Mouse (Mus musculus): ENCODE measurements at regions not wholly inside any gene's neighbourhood (a gene's known extent, or its start where the extent isn't known, plus 50 kb on each side); places are given as distances from the start of the nearest gene placed in this dataset.

DNA sequence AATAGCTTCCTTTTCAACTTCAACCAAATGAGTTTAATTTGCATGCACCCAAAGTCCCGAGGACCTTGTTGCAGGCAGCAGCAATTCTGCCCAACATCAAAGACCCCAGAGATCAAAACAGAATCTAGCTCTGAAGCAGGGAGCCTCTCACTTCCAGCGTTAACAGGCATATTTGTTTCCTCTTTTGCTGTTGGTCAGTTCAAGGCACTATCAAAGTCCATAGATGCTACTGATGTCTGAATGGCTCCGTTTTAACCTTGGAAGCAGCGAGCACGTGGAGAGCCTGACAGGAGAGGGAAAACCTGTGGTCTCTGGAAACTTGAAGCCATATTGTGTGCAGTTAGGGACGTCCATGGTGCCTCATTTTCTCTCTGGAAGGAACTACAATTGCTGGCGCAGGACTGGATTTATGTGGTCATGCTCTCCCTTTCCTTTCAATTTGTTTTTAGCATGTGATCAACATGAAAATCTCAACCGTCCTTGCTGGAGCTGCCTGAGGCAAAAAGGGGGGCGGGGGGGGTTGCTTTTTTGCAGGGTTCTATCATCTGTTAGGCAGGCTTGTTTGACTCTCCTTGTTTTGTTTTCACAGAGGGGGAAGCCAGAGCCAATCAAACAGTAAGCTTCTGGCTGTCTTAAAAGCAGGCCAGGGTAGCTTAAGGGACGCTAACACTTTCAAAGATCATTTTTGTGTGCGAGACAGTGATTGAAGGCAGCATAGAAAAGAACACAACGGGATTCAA lies 338.4 kb downstream of the Btg1 start:
- no peak for DNase-seq (ENCODE audit: low read depth)

DNA sequence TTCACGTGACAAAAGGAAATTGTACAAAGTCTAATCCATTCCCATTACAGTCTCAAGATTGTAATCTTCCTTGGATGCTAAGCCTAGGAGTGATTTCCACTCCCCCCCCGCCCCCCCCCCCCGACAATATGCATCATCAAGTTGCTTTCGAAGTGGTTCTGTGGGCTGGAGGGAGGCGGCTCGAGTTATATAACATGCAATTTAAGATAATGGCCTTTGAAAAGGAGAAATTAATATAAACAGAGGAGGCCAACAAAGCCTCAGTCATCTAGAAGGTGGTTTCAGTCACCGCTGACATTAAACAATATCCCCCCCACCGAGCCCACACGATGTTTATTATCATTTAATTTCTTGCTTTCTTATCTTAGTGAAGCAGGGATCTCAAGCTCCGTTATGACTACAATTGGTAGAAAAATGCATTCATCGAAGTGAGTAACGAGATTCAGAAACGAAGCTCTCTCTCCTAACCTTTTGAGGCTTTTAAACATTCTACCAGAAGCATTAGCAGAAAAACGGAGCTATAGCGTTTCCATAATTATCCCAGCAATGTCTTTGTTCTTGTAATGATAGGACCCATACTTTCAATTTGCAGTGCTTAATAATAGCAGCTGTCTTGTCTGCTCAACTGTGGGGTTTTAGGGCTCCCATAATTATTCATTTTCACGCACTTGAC lies 339.1 kb downstream of the Btg1 start:
- no peak for DNase-seq (ENCODE audit: low read depth)

DNA sequence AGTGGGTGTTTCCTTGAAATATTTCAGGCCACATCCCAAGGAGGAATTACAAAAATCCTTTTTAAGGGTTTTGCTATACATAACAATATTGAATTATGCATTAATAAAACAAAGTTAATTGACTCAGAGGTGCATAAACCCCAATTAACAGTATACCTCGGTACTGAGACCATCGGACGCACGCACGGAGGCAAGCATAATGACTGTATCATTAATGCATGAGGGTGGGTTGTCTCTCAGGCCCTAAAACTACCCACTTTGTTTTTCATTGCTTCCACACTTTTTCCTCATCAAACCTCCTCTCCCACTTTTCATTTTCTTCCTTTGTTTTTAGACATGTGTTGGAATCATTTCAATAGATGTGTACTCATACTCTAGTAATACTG lies 339.6 kb downstream of the Btg1 start:
- DNase-seq (ENCODE audit: low read depth), result no peak

DNA sequence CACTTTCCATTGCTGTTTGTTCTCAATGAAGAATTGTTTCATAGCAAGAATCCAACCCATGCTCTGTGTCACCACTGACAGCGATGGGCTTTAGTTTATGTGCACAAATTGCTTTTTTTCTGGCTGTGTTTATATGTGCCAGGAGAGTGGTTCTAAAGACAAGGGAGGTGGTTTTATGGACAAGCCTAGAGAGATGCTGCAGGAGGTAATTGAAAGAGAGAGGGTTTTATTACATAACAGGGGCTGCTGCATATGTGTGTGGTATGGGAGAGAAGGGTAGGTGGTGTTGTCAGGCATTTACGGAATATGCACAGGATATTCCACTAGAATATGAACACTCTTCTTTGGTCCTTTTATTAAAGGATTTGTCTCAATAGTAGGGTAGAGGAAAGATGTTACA lies 340.2 kb downstream of the Btg1 start:
- no peak for DNase-seq (ENCODE audit: low read depth)

DNA sequence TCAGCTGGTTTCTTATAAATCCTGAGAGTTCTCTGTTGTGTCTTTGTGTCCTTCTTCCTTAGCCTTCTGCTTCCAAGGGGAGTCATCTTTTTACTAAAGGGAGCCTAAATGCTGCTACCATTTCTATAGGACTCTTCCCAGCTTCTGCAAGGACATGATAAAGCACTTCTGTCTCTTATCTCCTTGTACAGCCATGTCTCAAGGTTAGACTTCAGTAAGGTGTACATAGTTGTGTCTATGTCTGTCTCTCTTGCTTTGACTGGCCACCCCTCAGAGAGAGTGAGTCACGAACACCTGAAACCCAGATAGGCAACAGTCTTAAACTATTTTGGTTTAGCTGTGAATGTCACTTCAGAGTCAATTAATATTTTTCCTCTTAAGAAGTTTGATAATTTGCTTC lies 353.0 kb downstream of the Btg1 start:
- DNase-seq (ENCODE audit: low read depth), result no peak

DNA sequence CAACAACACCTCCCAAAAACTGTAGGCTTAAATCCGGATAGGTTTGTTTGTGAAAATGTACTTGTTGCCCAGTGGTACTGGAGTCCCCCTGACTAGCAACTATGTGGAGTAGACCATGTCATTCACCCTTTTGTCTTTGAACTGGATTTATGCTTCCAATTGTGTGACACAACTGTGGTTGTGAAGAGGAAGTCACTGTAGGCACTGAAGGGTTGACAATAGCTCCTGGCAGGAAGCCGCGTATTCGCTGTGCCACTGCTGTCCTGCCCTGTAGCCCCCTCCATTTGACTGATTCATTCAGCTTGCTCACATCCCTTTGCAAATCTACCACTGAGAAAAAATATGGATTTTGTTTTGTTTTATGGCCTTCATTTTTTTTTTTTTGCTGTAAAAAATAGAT lies 353.9 kb downstream of the Btg1 start:
- DNase-seq (ENCODE audit: low read depth), result no peak

DNA sequence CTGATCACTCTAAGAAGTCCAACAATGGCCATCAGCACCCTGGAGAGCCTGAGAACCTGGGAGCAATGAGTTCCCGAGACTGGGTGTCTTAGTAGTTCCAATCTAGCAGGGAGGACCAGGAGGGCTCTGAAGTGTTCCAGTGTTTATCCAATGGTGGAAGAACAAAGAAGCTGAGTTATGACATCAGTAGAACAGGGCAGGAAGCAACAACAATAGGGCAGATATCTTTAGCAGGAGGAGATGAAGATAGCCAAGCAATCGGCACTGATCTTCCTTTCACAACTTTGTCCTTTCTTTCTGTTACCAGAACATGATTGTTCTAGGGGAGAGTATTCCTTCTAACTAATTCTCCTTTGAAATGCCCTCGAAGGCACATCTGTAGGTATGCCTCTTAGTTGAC lies 355.0 kb downstream of the Btg1 start:
- no peak for DNase-seq (ENCODE audit: low read depth)

DNA sequence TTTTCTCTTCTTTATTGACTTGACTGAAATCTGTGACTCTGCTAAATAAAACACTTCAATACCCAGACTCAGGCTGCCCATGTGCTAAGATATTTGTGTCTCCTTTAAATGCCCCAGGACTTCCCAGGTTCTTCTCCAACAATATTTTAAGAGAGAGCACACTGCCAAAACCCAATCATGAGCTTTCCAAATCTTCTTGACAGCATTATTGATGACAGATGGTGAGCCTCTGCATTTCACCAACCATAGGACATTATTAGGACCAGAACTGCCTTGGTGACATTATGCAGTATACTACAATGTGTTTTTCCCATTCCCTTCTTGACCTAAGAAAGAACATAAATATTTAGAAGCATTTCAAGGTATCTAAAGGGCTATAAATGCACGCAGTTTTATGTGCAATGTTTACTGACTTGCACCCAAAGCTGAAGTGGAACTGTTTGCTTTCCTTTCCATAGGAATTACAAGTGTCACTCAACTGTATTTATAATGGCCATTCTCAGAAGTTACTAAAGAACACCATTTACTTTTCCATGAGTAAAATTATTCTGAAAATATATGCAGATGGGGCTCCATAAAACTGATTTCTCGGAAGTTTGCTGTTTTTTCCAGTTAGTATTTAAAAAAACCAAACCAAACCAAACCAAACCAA lies 357.6 kb downstream of the Btg1 start:
- DNase-seq (ENCODE audit: low read depth), result no peak

DNA sequence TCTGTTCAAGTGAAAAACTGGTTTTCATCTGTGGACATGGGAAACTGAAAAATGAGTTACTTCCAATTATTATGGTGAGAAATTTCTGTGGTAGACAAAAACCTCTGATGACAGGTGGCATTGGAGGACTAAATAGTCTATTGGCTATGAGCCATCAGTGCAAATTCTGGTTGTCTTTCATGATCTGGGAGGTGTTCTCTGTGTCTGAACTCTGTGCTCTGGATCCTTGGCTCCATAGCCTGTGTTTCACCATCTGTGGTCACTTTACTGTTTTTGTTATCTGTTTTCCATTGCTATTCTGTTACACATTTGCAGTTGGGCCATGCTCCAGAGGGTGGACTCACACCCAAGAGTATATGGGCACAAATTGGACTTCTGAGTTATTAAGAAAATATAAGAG lies 359.9 kb downstream of the Btg1 start:
- DNase-seq (ENCODE audit: low read depth), result no peak

DNA sequence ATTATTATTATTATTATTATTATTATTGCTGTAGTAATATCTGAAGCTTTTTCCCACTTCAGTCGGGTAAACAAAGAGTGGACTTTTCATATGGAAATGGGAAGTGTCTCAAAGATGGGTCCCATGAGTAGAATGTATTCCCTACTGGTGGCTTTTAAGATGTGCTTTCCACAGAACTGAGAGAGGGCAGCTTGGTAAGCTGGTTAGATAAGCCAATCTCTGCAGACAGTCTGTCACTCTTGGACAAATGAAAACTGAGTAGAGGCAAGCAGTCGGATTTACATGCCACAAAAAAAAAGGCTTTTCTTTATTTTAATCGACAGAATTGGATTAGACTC lies 363.7 kb downstream of the Btg1 start:
- no peak for DNase-seq (ENCODE audit: low read depth)

DNA sequence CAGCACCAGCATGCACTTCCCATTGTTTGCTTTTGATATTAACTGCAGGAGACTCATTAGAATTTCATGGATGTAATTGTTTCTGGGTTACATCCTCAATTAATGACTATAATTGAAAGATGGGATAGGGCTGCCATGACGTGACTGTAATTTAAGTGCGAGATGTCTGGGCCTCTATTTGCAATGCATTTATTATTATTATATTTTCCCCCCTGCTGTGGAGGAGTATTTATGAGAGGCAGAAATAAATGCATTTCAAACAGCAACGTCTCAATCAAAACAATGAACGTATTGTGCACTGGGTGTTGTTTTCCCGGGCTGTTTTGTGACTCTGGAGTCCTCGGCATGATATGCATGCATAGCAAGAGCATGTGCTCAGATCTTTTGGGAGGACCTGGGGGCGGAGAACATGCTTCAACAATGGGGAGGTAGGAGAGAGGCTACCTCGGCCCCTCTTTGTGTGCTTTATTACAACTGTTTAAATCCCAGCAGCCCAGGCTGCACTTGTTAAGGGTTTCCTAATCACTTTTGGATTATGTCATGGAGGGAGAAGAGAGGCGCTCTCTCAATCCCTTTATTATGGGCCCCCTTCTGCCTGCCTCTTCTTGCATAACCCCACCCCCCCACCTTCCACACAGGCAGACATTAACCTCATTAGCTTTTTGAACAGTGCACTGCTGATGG lies 364.2 kb downstream of the Btg1 start:
- no peak for DNase-seq (ENCODE audit: low read depth)

DNA sequence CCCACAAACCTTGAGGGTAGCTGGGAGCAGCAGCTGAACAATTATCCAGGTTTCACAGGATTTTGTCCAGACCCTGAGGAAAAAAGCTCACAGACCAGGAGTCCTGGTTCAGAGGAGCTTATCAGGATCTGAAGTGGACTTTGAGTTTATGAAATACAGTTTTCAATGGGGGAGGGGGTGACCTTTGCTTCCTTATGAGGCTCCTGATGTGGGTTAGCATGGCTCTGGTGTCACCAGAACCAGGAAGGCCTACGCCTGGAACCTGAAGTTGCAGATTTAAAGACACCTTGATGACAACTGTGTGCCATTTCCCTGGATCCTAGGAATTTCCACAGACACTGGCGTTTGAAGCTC lies 364.7 kb downstream of the Btg1 start:
- DNase-seq (ENCODE audit: low read depth), result no peak

DNA sequence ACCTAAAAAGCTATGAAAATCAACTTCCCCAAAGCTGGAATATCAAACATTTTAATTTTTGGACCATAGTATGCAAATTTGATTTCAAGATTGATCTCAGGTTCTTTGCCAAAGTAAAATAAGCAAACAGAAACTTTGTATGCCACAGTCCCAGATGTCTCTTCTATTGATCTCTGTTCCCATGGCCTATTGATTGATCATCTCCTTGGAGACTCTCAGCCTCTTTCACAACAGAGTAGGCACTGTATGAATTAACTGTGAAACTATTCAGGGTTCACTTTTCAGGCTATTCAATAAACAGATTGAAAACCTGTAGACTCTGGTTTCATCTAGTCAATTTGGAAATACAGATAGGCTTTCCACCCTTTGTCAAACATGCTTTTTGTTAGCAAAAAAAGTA lies 384.1 kb downstream of the Btg1 start:
- no peak for DNase-seq (ENCODE audit: low read depth)

DNA sequence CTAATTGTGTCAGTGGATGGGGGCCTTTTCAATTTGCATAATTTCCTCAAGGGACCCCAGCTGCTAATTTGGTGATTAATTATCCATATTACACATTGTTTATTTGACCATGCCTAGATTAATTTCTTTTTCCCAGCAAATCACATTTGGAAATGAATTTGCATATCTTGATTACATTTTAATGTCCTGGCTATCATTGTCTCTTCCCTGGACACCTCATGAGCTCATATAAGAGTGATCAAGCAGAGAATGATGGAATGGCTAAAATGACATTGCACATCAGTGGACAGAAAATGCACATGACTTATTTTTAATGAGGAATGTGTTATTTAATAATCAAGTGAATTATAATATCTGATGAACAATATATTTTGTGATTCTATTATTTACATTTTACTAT lies 392.1 kb downstream of the Btg1 start:
- DNase-seq (ENCODE audit: low read depth), result no peak

DNA sequence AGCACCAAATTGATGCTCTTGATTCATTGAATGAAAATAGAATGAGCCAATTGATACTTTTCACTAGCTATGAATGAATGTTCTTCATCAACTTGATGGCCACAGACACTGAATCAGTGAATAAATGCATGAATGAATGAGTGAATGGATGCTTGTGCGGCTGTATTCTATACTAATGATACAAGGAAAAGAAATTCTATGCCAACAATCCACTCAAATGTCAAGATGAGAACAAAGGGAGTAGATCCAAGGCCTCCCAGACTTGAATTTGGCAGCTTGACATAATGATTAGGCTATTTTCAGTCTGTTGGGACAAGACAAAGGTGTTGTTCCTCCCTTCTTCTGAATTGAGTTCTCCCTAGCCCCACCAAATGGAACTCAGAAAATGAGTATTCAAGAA lies 393.1 kb downstream of the Btg1 start:
- DNase-seq (ENCODE audit: low read depth), result no peak

DNA sequence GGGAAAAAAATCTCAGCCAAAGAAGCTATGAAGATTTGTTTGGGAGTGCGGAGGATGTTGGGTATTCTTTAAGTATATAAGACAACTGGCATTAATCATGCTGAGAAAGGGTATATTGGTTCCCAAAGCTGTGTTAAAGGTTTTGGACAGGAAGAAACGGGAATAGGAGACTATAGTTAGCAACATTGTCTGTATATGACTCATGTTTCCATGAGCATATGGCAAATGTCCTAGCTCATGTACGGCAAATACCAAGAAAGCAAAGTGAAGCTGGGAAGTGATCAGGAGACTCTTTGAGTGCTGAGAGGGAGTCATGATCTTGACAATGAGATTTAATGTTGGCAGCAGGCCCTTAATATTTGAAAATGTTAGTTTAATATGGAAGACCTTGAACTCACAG lies 401.8 kb downstream of the Btg1 start:
- no peak for DNase-seq (ENCODE audit: low read depth)

DNA sequence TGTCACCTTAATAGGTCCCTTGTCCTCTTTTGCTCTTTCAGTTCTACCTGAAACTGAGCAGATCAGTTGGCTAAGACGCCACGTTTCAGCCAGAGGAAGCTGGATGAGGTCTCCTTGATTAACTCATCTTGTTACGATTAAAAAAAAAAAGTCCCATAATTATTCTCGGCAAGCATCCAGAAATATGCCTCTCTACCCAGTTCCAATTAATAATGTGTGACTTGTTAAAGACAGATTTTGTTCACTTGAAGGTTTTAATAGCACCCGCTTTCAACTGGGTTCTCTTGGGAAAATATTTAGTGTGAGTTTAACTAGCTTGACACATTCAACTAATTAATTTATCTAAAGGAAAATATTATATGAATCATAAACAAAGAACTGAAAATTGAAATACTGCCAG lies 412.0 kb downstream of the Btg1 start:
- no peak for DNase-seq (ENCODE audit: low read depth)

DNA sequence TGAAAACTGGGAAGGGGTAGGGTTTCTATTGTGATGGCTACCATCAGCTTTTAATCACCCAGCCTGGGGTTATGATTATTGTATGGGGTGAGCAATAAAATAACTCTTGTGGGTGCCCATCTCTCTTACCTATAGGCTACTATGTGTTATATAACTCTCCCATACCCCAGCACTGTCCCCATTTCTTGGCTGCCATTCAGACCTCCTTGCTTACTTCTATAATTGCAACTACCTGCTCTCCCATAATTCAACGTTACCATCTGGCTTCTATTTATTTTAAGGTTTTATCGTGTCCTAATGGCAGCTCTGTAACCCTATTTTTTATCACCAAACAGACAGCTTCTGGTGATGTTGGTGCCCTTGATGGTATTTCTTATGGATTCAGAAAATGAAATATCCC lies 414.2 kb downstream of the Btg1 start:
- no peak for DNase-seq (ENCODE audit: low read depth)

DNA sequence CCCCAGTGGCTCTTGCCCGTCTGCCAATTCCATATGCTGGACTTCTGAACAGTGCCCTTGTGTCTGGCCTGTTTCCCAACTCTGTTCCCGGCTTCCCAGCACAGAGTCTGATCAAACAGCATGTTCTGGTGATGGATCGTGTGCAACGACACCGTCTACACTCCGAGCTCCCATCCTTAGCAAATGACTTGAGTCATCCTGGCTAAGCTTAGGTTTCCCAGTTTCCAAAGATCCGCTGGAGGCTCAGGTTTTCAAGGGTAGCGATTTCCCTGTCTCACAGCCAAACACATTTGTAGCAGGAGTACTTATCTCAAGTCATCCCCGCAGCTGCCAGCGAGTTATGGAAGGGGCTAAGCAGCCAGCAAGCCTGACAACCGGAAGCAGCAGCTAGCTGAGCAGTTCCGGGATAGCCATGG lies 418.6 kb downstream of the Btg1 start:
- no peak for DNase-seq (ENCODE audit: low read depth)

DNA sequence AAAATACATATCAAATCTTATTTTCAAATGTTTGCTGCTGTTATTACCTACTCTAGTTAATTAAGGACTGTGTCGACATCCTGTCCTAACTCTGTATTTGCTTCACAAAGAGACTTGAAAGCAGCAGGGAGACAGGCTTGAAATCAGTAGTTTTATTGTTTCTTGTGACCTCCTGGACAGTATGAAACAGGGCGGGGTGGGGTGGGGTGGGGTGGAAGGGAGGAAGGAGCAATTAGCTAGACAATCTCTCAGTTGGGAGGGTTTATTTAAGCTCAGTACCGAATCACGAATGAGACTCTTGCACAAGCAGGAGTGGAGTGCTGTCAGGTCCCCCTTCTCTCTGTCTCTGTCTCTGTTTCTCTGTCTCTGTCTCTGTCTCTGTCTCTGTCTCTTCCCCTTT lies 421.2 kb downstream of the Btg1 start:
- DNase-seq (ENCODE audit: low read depth), result no peak

DNA sequence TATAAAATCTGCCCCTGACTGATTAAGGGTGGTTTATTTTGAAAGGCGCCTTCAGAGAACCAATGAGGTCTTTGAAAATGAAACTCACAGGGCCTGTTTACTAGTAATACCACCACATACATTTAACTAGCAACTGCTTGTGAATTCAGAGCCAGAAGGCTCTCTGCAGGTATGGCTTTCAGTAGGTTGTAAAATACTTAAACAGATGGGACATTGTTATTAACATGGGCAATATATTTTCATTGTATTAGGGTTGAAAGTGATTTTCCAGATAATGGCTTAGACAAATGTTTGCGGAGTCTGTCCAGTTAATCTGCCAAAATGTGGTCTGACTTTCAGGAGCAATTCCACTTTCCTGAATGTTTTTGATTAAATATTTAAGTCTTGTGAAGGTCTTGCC lies 430.8 kb downstream of the Btg1 start:
- no peak for DNase-seq (ENCODE audit: low read depth)

DNA sequence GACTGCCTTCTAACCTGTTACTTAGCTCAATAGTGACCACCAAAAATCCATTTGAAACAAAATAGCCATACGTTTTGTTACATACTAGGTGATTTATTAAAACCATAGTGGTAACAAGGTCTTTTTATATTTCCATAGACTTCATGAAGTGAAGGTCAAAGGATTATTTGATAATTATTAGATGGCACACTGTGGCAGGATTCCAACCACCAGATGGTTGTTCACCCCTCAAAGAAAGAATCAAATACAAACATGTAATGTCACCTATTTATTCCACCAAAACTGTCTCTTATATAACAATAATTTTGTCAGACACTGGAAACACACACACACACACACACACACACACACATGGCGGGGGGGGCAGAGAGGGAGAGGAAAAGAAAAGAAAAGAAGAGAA lies 431.2 kb downstream of the Btg1 start:
- DNase-seq (ENCODE audit: low read depth), result no peak

DNA sequence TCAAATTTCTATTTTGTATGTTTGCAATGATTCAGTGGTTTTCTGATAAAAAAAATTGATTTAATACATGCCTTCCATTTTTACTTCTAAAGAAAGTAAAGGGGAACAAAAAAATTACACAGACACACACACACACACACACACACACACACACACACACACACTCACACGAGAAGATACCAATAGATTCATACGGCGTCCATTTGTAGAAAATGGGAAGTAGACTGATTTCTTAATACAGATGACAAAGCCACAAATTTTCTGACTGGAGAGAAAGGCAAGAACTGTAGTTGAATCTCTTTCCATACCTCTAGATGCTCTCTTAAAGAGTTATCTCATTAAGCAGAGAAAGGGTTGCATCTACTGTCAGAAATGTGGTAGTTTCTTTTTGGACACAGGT lies 424.9 kb upstream of the Dcn start:
- DNase-seq (ENCODE audit: low read depth), result no peak
